Mouse (Mus musculus): ENCODE measurements at regions not wholly inside any gene's neighbourhood (a gene's known extent, or its start where the extent isn't known, plus 50 kb on each side); places are given as distances from the start of the nearest gene placed in this dataset.

DNA sequence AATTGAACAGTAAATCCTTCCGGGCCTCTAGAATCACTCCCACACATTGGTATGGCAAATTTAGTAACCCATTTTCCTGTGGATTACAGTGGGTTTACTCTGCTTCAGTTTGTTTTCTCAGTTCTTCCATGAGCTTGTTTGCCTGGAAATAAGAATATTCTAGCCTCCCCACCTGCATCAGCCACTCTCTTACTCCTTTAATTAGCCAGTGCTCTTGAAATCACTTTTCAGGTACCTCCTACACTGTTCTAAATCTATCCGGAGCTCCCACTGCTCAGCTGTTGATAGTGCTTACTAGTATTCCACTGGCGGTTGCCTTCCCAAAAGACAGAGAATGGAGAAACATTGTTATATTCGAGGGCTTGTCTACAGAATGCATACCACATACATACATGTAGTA is 167.1 kb downstream of the Htr7 start:
- Histone ChIP-seq H3K27me3 (replicated peaks; ENCODE audit: control insufficient read depth, insufficient read depth, low read length) (no peaks in the 10 kb centered on the region), H3K27ac (replicated peaks; ENCODE audit: low read depth, low read length) (no peak overlapping the region), H3K4me1 (ENCODE audit: control insufficient read depth, insufficient read depth, low read length) (no peaks in the 10 kb centered on the region), H3K9ac (ENCODE audit: low read depth, low read length) (no peak overlapping the region), H3K36me3 (ENCODE audit: control insufficient read depth, insufficient read depth, low read length) (no peaks in the 10 kb centered on the region), H3K4me2 (ENCODE audit: low read depth, low read length) (no peak overlapping the region), H3K4me3 (ENCODE audit: low read depth, low read length) (no peak overlapping the region), H3K9me3 (ENCODE audit: control insufficient read depth, low read length) (no peaks in the 10 kb centered on the region)
- DNase-seq (ENCODE audit: low spot score) (no peak), ATAC-seq (ENCODE audit: low read depth) (no peak)
- 84% methylated on average over 4 of the region's 4 CpGs for WGBS

GRCm38 (mm10) chr19:35886270-35886669 is 171.0 kb downstream of the Htr7 start:
- WGBS: 72% methylated on average over 5 of the region's 5 CpGs
- no peak for ATAC-seq (ENCODE audit: low read depth)
- no peak for DNase-seq (ENCODE audit: low spot score)
- Histone ChIP-seq H3K4me3 (ENCODE audit: low read depth, low read length) (no peak overlapping the region), H3K4me2 (ENCODE audit: low read depth, low read length) (no peak overlapping the region), H3K9ac (ENCODE audit: low read depth, low read length) (no peak overlapping the region), H3K27ac (replicated peaks; ENCODE audit: low read depth, low read length) (no peak overlapping the region), H3K27me3 (replicated peaks; ENCODE audit: control insufficient read depth, insufficient read depth, low read length) (no peaks in the 10 kb centered on the region), H3K36me3 (ENCODE audit: control insufficient read depth, insufficient read depth, low read length) (no peaks in the 10 kb centered on the region), H3K9me3 (ENCODE audit: control insufficient read depth, low read length) (no peaks in the 10 kb centered on the region), H3K4me1 (ENCODE audit: control insufficient read depth, insufficient read depth, low read length) (no peaks in the 10 kb centered on the region)

DNA sequence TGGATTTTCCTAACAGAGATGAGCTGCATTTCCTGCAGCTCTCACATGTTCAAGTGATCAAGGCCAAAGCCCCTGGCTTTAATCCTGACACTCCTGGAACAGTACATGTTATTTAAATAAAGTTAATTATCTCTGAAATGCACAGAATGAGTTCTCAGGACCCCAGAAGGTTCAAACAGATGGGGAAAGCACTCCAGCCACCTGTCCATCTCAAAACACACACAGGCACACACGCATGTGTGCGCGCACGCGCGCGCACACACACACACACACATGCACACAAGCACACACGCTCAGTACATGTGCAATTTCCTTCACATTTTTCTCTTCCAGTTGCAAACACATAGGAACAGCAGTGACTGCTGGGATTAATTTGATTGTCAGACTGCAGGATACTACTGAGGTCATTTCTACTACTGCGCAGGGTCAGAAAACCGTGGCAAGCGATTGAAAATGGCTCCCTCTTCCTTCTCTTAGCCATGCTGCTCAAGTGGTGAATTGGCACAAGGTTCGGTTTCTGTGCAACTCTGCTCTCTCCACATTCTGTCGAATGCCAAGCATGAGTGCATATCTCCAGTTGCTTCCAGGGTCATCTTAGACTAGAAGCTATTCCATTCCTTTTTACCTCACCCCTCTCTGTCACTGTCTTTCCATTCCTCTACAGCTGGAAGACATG is 175.4 kb downstream of the Htr7 start:
- H3K27me3 ChIP-seq (replicated peaks; ENCODE audit: control insufficient read depth, insufficient read depth, low read length): no peaks in the 10 kb centered on the region
- no peaks in the 10 kb centered on the region for H3K9me3 ChIP-seq (ENCODE audit: control insufficient read depth, low read length)
- H3K27ac ChIP-seq (replicated peaks; ENCODE audit: low read depth, low read length): no peak overlapping the region
- ATAC-seq (ENCODE audit: low read depth): no peak
- no peak overlapping the region for H3K9ac ChIP-seq (ENCODE audit: low read depth, low read length)
- no peaks in the 10 kb centered on the region for H3K4me1 ChIP-seq (ENCODE audit: control insufficient read depth, insufficient read depth, low read length)
- WGBS: 91% methylated on average over 13 of the region's 13 CpGs
- no peaks in the 10 kb centered on the region for H3K36me3 ChIP-seq (ENCODE audit: control insufficient read depth, insufficient read depth, low read length)
- H3K4me2 ChIP-seq (ENCODE audit: low read depth, low read length): no peak overlapping the region
- DNase-seq (ENCODE audit: low spot score): no peak
- H3K4me3 ChIP-seq (ENCODE audit: low read depth, low read length): no peak overlapping the region

- no peak overlapping the region for H3K4me3 ChIP-seq (ENCODE audit: low read depth, low read length)
- H3K36me3 ChIP-seq (ENCODE audit: control insufficient read depth, insufficient read depth, low read length): no peaks in the 10 kb centered on the region
- no peaks in the 10 kb centered on the region for H3K27me3 ChIP-seq (replicated peaks; ENCODE audit: control insufficient read depth, insufficient read depth, low read length)
- 61% methylated on average over 1 of the region's 1 CpGs for WGBS
- ATAC-seq (ENCODE audit: low read depth) (no peak), DNase-seq (ENCODE audit: low spot score) (no peak)
- H3K4me1 ChIP-seq (ENCODE audit: control insufficient read depth, insufficient read depth, low read length): no peaks in the 10 kb centered on the region
- no peak overlapping the region for H3K4me2 ChIP-seq (ENCODE audit: low read depth, low read length)
- H3K9ac ChIP-seq (ENCODE audit: low read depth, low read length): no peak overlapping the region
- H3K9me3 ChIP-seq (ENCODE audit: control insufficient read depth, low read length): no peaks in the 10 kb centered on the region
- H3K27ac ChIP-seq (replicated peaks; ENCODE audit: low read depth, low read length): no peak overlapping the region
Observed at GRCm38 (mm10) chr19:35875464-35875863, 181.8 kb downstream of the Htr7 start.

DNA sequence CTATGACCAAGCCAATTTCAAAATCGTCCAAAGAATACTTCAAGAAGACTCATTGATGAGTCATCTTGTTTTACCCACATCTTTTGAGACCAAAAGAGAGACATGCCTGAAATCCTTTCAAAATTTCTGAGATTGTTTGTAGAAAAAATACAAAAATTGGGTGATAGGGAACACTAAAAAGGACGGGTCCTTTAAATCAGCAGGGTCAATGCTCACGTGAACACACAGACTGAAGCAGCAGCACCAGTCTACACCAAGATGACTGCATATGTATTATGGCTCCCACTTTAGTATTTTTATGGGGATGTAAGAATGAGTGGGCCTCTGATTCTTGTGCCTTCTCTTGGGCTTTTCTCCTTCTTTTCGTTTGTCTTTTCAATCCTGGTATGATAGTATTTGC is 186.6 kb downstream of the Htr7 start:
- DNase-seq (ENCODE audit: low spot score): no peak
- no peaks in the 10 kb centered on the region for H3K4me1 ChIP-seq (ENCODE audit: control insufficient read depth, insufficient read depth, low read length)
- no peaks in the 10 kb centered on the region for H3K36me3 ChIP-seq (ENCODE audit: control insufficient read depth, insufficient read depth, low read length)
- no peak overlapping the region for H3K4me3 ChIP-seq (ENCODE audit: low read depth, low read length)
- H3K27ac ChIP-seq (replicated peaks; ENCODE audit: low read depth, low read length): no peak overlapping the region
- no peak overlapping the region for H3K9ac ChIP-seq (ENCODE audit: low read depth, low read length)
- no peaks in the 10 kb centered on the region for H3K9me3 ChIP-seq (ENCODE audit: control insufficient read depth, low read length)
- no peaks in the 10 kb centered on the region for H3K27me3 ChIP-seq (replicated peaks; ENCODE audit: control insufficient read depth, insufficient read depth, low read length)
- no peak overlapping the region for H3K4me2 ChIP-seq (ENCODE audit: low read depth, low read length)
- ATAC-seq (ENCODE audit: low read depth): no peak
- WGBS: 76% methylated on average over 4 of the region's 4 CpGs

GRCm38 (mm10) chr19:35868543-35868942 is 188.8 kb downstream of the Htr7 start:
- WGBS: 81% methylated on average over 3 of the region's 3 CpGs
- no peak for ATAC-seq (ENCODE audit: low read depth)

DNA sequence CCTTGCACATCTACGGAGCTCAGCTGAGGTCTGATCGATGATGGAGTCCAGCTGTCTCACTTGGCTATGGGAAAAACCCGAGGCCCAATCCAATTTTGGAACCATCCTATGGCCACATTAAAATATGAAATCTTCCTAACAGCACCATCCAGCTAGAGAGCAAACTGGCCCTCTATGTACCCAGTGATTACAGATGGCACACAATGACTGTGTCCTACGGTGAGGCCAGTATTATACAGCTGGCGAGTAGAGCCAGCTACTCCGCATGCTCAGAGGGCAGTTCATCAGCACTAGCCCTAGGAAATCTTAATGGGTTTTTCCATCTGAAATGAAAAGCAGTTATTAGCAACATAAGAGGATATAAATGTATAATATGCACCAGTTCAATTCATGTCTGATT is 194.3 kb downstream of the Htr7 start:
- WGBS: 87% methylated on average over 6 of the region's 6 CpGs
- Histone ChIP-seq H3K9ac (ENCODE audit: low read depth, low read length) (no peak overlapping the region), H3K27ac (replicated peaks; ENCODE audit: low read depth, low read length) (no peak overlapping the region), H3K4me1 (ENCODE audit: control insufficient read depth, insufficient read depth, low read length) (no peaks in the 10 kb centered on the region), H3K9me3 (ENCODE audit: control insufficient read depth, low read length) (no peaks in the 10 kb centered on the region), H3K36me3 (ENCODE audit: control insufficient read depth, insufficient read depth, low read length) (no peaks in the 10 kb centered on the region), H3K4me3 (ENCODE audit: low read depth, low read length) (no peak overlapping the region), H3K27me3 (replicated peaks; ENCODE audit: control insufficient read depth, insufficient read depth, low read length) (no peaks in the 10 kb centered on the region), H3K4me2 (ENCODE audit: low read depth, low read length) (no peak overlapping the region)
- ATAC-seq (ENCODE audit: low read depth) (no peak), DNase-seq (ENCODE audit: low spot score) (no peak)

More at GRCm38 (mm10) chr19:35868543-35868942, 188.8 kb downstream of the Htr7 start:
- H3K4me3 ChIP-seq (ENCODE audit: low read depth, low read length): no peak overlapping the region
- H3K27me3 ChIP-seq (replicated peaks; ENCODE audit: control insufficient read depth, insufficient read depth, low read length): no peaks in the 10 kb centered on the region
- H3K4me1 ChIP-seq (ENCODE audit: control insufficient read depth, insufficient read depth, low read length): no peaks in the 10 kb centered on the region
- no peak overlapping the region for H3K4me2 ChIP-seq (ENCODE audit: low read depth, low read length)
- no peaks in the 10 kb centered on the region for H3K9me3 ChIP-seq (ENCODE audit: control insufficient read depth, low read length)
- DNase-seq (ENCODE audit: low spot score): no peak
- H3K9ac ChIP-seq (ENCODE audit: low read depth, low read length): no peak overlapping the region
- H3K36me3 ChIP-seq (ENCODE audit: control insufficient read depth, insufficient read depth, low read length): no peaks in the 10 kb centered on the region
- no peak overlapping the region for H3K27ac ChIP-seq (replicated peaks; ENCODE audit: low read depth, low read length)

DNA sequence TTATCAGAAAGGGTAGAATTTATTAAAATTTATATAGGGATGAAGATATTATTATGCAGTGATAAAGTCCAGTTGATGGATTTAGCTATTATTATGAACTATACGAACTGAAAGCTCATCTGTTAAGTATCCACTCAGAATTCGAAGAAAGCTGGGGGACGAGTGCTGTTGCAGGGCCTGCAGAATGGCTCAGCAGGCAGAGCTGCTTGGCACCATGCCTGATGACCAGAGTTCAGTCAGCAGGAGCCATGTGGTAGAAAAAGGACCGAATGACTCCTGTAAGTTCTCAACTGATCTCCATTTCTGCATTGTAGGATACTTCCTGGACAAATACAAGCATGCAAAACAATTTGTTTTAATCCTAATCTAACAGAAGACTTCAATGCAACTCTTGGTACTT is 195.9 kb downstream of the Htr7 start:
- H3K4me3 ChIP-seq (ENCODE audit: low read depth, low read length): no peak overlapping the region
- H3K27ac ChIP-seq (replicated peaks; ENCODE audit: low read depth, low read length): no peak overlapping the region
- no peaks in the 10 kb centered on the region for H3K4me1 ChIP-seq (ENCODE audit: control insufficient read depth, insufficient read depth, low read length)
- H3K27me3 ChIP-seq (replicated peaks; ENCODE audit: control insufficient read depth, insufficient read depth, low read length): no peaks in the 10 kb centered on the region
- no peak overlapping the region for H3K9ac ChIP-seq (ENCODE audit: low read depth, low read length)
- H3K9me3 ChIP-seq (ENCODE audit: control insufficient read depth, low read length): no peaks in the 10 kb centered on the region
- no peaks in the 10 kb centered on the region for H3K36me3 ChIP-seq (ENCODE audit: control insufficient read depth, insufficient read depth, low read length)
- ATAC-seq (ENCODE audit: low read depth): no peak
- no peak overlapping the region for H3K4me2 ChIP-seq (ENCODE audit: low read depth, low read length)
- no peak for DNase-seq (ENCODE audit: low spot score)
- 74% methylated on average over 4 of the region's 4 CpGs for WGBS

GRCm38 (mm10) chr19:35832992-35833391 is 224.3 kb downstream of the Htr7 start:
- Histone ChIP-seq H3K9ac (ENCODE audit: low read depth, low read length) (no peak overlapping the region), H3K9me3 (ENCODE audit: control insufficient read depth, low read length) (no peaks in the 10 kb centered on the region), H3K36me3 (ENCODE audit: control insufficient read depth, insufficient read depth, low read length) (no peaks in the 10 kb centered on the region), H3K4me2 (ENCODE audit: low read depth, low read length) (no peak overlapping the region), H3K27ac (replicated peaks; ENCODE audit: low read depth, low read length) (no peak overlapping the region), H3K4me3 (ENCODE audit: low read depth, low read length) (no peak overlapping the region), H3K27me3 (replicated peaks; ENCODE audit: control insufficient read depth, insufficient read depth, low read length) (no peaks in the 10 kb centered on the region), H3K4me1 (ENCODE audit: control insufficient read depth, insufficient read depth, low read length) (no peaks in the 10 kb centered on the region)
- ATAC-seq (ENCODE audit: low read depth) (no peak), DNase-seq (ENCODE audit: low spot score) (peak; percentile 43)
- WGBS: 13% methylated on average over 4 of the region's 4 CpGs

Measured in embryonic facial prominence, embryonic 14.5 days (tissue).